Mouse (Mus musculus): Measurements from ENCODE around the gene Dynlrb1.

Dynlrb1 gene

DNA sequence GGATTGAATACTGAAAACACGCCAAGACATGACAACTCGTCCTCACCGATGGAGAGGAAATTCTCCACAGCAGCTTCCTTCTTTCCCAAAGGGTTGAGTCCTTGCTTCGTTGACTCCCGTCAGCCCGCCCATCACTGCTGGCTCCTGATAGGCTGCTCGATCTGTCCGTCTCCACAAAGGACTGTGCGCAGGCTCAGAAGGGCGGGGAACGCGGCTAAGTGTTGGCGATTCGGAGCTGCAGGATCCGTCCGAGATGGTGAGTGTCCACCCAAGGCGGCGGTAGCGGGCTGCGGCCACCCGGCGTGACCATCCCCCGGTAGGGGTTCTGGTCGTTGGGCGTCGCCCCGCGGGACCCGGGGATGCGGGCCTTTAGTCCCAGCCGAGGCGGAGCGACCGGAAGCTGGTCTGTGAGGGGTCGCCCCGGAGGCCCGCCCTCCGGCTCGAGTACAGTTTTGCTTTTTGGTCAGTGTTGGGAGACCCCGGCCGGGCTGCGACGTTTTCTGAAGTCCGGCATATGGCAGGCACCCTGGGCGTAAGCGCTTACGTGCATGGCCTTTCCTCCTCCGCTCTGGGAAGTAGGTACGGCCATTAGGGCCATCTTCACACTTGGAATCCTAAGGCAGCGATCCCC, at the start of gene Dynlrb1:
Gene Dynlrb1 (plus strand): TSS at position 172 of the 631 bp plus-strand sequence.
- WGBS: under 1% methylated on average over 50 of the region's 50 CpGs

DNA sequence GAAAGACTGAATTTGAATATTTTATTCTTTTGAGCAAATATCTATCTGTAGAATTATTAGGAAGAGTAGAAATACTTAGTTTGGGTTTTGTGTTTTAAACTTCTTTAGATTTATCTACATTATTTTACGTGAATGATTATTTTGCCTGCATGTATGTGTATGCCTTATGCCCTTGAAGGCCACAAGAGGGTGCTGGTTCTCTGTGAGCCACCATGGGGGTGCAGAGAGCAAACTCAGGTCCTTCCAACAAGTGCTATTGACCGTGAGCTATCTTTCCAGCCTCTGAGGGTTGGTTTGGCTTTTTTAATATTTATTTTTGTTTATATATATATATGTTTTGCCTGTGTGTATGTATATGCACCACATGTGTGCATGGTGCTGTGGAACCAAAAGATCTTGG, 28.9 kb upstream of the Dynlrb1 start:
- 75% methylated on average over 2 of the region's 2 CpGs for WGBS

DNA sequence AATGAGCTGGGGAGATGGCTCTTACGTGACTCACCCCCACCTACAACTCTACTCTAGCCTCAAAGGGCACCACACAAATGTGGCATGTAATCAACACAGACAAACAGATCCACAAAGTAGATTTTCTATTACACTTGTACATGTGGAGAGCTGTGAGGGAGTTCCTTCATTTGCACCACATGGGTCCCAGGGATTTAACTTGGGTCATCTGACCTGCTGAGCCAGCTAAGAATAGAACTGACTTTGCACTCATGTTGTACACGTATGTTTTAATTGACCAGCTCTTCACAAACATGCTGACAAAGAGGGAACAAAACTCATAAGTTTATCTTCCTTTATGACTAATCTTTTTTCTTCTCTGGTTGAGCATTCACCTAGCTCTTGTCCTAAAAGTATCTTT, 13.2 kb upstream of the Dynlrb1 start:
- WGBS: 67% methylated on average over 2 of the region's 2 CpGs

DNA sequence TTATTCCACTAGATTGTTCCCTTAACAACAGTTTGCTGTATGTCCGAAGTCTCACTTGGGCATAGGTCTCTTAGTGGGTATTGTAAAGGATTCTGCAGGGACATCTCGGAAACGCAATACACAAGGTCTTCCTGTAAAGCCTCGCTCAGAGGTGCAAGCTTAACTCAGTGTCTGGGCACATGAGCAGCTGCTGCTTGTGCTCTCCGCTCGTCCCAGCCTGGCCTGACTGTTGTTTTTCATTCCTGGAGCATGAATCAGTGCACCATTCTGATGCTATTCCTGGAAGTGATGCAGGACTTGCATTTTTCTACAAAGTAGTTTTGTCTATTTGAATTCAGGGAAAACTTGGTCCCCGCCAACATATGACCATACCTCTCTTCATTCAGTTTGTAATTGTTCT, 11.6 kb upstream of the Dynlrb1 start:
- 66% methylated on average over 7 of the region's 7 CpGs for WGBS

DNA sequence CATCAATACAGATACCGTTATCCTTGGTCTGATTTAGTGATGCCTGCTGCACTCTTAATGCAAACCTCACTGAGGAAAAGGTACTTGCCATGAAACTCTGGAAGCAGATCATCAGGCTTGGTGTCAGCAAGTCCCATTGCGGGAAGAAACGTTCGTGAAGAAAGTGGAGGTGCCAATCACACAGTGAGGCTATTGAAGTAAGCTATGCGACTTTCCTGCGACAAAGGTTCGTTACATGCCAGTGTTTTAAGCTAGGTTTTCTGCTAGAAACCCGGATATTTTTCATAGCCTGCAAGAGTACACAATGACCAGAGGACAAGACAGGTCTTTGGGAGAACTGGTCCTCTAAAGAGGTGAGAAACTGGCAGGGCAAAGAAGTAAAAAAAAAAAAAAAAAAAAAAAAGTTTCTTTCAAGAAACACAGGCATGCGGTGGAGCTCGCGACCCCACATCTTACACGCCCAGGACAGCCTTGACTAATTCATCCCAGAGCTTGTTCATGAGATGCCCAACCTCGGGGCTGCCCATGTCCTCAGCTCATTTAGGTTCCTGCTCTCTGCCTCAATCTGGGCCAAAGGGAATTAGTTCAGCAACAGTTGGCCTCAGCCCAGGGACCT, 479 bp upstream of the Dynlrb1 start:
- 2% methylated on average over 13 of the region's 13 CpGs for WGBS

DNA sequence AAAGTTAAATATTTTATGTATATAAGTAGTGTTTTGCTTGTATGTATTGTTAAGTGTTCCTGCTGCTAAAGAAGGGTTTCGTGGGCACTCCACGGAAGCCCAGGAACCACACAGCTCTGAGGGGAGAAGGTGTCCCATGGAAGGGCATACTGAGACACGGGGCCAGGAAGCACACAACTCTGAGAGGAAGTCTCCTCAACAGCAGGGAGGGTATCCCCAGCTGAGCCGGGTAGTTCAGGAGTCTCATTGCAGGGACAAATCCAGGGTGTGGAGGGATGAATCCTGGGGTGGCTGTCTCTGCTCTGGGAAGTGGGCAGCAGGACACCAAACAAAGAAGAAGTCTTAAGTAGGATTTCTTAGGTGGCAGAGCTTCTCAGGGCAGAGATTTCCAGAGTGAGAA, 943 bp downstream of the Dynlrb1 start:
- 2% methylated on average over 4 of the region's 4 CpGs for WGBS

DNA sequence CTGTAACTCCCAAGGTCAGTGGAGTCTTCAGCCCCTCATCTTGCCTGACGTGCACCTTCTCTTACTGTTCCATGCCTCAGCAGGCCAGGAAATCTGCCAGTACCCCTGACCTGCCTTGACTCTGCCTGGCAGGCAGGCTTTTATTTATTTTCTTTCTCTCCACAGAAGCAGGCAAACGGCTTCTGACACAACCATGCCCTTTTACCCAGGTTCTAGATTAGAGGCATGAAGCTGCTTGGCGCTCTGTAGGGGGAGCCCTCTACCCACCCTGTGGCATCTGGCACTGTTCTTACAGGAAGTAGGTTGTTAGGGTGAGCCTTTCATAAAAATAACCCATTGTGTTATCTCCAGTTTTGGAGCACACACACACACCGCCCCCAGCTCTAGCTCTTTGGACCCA, 4.6 kb downstream of the Dynlrb1 start:
- WGBS: 59% methylated on average over 4 of the region's 4 CpGs

DNA sequence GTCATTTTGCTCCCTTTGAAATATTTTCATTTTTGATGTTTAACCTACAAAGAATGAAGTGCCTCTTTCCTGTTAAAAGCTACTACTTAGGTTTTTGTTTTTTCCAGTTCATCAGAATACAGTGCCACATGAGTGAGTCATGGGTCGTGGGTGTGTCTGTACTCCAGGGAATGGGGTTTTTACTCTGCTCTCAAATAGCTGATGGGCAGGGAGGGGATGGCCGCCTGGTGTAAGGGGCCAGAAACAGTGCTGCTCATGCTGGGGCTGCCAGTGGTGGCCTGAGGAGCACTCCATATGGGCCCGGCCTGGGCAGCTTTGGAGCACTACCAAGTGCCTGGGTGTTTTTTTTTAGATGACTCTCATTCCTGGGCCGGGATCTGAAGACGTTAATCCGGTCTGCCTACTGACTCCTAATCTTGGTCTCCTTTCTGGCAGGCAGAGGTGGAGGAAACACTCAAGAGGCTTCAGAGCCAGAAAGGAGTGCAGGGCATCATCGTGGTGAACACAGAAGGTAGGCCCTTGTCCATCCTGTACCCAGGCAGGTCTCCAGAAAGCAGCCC, 6.0 kb downstream of the Dynlrb1 start:
- 60% methylated on average over 7 of the region's 7 CpGs for WGBS

DNA sequence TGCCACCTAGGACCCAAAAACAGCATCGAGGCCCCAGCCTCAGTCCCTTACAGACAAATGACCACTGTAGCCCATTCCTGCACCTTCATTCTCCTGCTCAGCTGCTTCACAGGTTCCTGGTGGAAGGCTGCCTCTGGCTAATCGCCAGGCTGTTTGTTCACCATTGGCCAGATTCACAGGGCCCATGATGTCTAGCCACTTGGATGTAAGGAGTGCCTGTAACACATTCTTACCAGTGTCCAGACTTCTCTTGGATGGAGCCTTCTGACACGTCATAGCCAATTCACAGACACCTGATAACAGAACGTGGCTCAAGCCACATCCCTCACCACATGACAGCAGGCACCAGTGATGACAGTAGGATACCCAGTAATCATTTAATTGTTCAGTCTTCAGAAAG, 9.9 kb downstream of the Dynlrb1 start:
- WGBS: 94% methylated on average over 4 of the region's 4 CpGs

DNA sequence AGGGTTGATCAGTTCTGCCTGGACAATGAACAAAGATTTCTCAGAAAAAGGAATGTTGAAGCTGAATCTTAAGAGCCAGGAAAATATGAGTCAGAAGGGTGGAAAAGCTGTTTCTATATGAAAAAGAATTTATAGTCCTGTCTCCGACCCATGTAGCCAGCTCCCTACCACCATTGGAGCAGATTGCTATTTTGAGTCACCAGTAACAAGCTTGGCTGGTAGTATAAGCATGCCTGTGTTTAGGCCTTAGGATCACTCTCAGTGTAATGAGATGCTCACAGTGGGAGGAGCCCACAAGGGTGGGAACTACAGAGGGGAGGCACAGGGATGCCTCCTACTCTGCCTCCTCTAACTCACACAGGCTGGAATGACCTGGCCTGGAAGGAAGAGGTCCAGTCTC, 11.9 kb downstream of the Dynlrb1 start:
- WGBS: 58% methylated on average over 1 of the region's 1 CpGs

DNA sequence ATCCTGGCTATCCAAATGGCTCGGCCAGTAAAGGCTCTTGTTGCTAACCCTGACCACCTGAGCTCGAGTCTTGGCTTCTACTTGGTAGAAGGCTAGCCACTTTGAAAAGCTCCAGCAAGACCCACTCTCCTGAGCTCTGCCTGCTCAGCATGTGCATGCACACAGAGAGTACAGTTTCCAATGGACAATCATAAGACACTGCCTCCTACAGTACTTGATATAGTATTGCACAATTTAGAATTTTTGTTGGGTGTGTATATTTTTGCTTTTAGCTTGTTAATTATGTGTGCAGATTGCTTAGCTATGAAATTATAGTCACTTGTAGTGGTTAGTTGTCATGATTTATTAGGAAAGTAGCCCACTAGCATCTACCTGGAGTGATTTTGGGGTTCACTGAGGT, 12.4 kb downstream of the Dynlrb1 start:
- WGBS: 90% methylated on average over 2 of the region's 2 CpGs

DNA sequence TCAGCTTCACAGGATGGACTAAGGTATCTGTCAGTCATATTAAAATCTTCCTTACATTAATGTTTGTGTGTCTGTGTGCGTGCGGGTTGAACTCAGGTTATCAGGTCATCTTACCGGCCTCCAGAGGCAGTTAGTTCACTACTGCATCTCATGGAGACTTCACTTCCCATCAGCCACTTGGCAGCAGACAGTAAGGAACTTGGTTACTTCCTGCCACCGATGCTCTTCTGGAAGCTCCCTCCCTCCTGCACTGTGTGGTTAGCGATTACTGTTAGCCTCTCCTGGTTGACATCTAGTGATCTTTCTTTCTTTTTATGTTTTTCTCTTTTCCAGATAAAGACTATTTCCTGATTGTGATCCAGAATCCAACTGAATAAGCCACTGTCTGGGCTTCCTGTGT, 13.3 kb downstream of the Dynlrb1 start:
- WGBS: 89% methylated on average over 5 of the region's 5 CpGs

DNA sequence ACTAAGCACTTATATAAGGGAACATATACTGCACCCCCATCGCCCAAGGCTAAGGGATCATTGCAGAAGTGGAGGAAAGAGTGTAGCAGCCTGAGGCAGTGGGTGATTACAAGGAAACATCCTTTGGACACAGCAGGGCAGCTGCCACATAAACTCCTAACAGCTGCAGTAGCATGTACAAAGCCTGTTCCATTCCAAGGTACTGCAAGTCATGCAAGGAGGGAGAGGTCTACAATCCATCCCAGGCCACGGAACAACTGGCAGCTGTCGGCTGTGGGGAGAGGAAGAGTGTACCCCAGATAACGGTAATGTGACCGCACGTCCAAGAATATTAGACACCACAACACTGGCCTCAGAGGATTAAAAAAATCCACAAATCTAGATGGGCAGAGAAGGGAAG, 29.2 kb downstream of the Dynlrb1 start:
- 92% methylated on average over 6 of the region's 6 CpGs for WGBS

DNA sequence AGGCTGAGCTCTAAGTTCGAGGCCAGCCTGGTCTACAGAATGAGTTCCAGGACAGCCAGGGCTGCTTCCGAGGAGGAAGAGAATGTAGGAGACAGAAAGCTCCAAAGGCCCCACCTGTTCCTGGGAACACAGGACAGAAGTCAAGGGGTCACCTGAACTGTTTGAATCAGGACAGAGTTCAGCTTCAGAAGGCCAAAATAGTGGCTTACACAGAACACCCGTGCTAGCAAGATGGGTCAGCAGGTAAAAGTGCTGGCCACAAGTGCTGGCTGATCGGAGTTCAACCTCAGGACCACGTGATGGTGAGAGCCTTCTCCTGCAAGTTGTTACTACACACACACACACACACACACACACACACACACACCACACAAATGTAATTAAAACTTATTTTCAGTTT, 30.6 kb downstream of the Dynlrb1 start:
- 88% methylated on average over 5 of the region's 5 CpGs for WGBS

DNA sequence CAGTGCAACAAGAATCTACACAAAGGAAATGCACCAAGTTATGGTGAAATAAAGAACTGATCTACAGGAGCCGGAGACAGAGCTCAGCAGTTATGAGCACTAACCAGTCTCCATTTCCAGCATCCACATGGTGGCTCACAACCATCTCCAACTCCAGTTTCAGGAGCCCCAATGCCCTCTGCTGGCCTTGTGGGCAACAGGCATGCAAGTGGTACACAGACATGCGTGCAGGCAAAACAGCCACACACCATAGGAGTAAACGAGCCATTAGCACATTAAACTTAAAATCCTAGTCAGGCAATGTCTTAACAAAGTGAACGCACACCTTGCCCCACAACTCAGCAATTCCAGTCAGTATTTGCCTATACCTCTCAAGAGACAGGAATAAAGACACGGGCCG, 35.6 kb downstream of the Dynlrb1 start:
- WGBS: 81% methylated on average over 6 of the region's 6 CpGs

DNA sequence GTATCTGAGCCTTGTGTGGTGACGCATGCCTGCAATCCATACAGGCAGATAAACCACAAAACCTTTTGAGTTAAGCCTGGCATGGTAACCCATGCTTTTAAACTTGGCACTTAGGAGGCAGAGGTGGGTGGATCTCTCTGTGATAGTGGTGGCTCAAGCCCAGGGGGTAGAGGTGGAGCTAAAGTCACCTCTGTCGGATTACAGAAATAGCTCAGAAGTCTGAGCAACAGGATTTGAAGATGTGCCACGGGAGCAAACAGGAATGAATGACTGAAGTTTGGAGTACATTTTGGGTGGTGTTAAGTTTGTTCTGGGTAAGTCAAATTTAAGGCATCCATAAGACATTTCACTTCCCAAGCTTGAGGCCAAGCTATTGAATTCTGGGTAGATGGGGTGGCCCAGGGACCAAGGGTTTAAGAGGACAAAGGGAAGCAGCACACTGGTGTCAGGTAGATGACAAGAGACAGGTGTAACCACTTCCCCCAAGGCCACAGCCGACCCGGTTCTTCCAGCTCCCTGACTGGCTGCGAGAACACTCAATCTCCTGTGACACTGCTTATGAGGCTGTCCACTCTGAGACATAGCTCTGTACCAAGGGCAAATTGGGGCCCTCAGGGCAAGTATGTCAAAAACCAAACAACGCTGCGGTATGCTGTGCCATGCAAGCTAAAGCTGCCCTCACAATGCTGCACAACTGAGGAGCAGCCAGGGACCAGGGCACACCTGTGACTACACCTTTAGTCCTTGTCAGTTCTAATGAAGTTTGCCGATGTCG, 36.2 kb downstream of the Dynlrb1 start:
- 82% methylated on average over 10 of the region's 10 CpGs for WGBS

DNA sequence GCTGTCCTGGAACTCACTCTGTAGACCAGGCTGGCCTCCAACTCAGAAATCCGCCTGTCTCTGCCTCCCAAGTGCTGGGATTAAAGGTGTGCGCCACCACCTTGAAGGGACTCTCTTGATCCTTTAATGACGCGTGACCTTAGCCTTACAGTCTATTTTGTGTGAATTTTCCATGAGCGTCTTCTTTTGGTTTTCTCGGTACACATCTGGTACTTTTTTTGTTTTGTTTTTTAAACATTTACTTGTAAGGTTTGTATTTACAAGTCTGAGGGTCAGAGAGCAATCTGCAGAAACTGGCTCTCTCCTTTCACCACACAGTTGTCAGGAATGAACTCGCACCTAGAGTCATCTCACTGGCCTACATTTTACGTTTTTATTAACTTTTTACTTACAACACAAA, 37.3 kb downstream of the Dynlrb1 start:
- WGBS: 93% methylated on average over 8 of the region's 8 CpGs

DNA sequence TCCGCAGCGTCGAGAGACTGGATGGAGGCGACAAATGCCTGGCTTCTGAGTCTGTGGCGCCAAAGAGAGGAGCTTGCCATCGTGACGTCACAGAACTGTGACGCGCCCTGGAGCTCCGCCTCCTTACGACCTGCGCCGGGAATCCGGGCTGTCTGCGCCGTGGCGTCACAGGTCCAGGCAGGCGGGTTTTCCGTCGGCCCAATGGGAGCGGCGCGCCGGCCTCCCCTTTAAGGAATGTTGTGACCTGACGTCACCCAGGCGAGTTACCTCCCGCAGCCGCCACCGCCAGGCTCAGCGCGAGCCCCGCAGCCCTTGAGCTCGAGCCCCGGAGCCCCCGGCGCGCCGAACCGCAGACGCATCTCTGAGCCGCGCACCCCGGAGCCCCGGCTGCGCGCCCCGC, 39.9 kb downstream of the Dynlrb1 start, which contains the start of gene Map1lc3a:
Gene Map1lc3a (plus strand): TSS at position 103 of the 400 bp plus-strand sequence.
- under 1% methylated on average over 47 of the region's 47 CpGs for WGBS

DNA sequence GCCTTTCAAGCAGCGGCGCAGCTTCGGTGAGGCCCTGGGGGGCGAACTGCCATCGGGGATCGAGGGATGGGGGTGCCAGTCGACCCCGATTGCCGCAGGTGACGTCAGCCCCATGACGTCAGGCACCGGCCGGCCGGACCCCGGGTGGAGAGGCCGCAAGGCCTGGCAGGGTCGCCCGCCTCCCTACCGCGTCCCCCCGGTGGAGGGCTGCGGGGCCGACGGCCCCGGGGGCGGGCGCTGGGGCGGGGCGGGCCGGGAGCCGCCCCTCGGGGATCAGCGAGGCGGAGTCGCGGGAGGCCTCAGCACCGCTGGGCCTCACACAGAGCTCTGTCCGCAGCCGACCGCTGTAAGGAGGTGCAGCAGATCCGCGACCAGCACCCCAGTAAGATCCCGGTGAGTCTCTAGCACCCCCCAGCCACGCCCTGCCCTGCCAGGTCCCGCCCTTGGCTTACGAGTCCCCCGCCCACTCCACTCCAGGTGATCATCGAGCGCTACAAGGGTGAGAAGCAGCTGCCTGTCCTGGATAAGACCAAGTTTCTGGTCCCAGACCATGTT, 40.4 kb downstream of the Dynlrb1 start:
- WGBS: 1% methylated on average over 49 of the region's 49 CpGs

DNA sequence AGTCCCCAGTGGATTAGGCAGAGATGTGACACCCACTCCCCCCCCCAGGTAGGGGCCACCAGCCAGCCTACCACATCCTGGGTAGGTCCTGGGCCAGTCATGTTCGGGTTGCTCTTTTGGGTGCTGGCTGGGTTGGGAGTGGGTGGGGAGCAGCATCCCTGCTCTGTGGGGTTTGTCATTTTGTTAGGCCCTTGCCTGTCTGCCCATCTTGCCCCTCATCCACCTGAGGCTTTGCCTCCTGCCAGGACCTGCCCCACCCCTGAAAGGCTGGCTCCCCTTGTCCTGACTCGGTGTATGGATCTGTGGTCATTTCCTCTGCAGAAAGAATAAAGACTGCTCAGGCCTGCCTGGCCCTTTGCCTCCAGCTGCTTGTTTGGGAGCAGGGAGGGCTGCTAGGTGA, 41.4 kb downstream of the Dynlrb1 start:
- 64% methylated on average over 2 of the region's 2 CpGs for WGBS

DNA sequence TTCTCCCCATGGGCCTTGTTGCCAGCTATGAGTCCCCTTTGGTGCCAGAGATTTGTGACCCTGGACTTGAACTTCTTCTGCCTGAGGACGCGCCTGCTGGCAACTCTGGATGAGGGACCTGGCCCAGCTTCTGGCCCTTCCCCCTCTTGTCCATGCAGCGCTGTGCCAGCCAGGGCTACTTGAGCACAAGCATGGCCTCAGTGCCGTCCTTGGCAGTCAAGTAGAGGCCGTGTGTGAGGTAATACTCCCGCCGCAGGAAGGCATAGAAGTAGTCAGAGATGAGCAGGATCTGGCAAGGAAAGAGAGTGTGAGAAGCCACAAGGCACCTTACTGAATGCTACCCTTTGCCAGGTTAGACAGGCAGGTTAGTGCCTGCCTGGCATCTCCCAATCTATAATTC, 42.0 kb downstream of the Dynlrb1 start:
- 59% methylated on average over 7 of the region's 7 CpGs for WGBS

DNA sequence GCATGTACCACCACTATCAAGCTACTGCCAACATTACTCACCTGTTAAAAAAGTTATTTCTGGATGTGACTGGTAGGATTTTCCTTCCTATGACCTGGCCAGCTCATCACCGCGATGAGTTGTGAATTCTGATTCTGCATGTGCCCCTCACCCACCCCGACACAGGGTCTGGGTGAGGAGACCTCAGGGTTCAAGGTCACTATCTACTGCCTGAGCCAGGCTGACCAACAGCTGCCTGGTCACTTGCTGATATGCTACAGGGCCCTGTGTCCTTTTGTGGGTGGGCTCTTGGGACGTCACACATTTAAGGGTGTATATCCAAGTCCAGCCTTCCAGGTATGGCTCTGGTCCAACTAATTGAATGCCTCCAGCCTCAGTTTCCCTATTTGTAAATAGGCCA, 42.8 kb downstream of the Dynlrb1 start:
- WGBS: 86% methylated on average over 4 of the region's 4 CpGs
